Mouse (Mus musculus) adrenal gland, postnatal 10 days (tissue): ENCODE measurements around the gene Pip4k2b. TPM values are rescaled to one million over a fixed set of nuclear protein-coding genes. Genes with fewer than 3 reads are reported as not detected.

Experiments
- DNase-seq: peaks from one replicate; pipeline ENCODE4 v3.0.0; 2021; ENCODE audit warnings: mixed read lengths
- microRNA-seq: library from miRNA; unstranded; fragments of <30 nt; microRNA quantifications from one replicate; pipeline ENCODE4 v1.2.0, GENCODE M21; 2021
- total RNA-seq, 2 experiments: library from RNA; stranded (reverse); gene quantifications; 2 replicates each; pipeline ENCODE4 v1.2.3; 2021

The Pip4k2b gene
- total RNA-seq, 2 experiments from 2014 or later, result 27.3 to 33.3 TPM

DNA sequence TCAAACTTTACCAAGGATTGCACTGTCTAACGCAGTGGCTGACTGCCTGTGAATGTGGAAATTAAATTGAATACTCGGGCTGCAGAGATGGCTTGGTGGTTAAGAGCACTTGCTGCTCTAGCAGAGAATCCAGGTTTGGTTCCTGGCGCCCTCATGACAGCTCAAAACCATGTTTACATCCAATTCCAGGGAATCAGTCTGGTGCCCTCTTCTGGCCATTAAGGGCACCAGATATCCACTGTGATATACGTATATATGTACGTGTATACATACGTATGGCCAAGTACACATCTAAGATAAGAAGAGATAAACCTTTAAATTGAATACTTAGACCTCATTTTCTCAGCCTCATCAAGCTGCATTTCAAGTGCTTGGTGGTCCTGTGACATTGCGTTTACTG is 78.3 kb downstream of the Pip4k2b start:
- DNase-seq, result no peak

DNA sequence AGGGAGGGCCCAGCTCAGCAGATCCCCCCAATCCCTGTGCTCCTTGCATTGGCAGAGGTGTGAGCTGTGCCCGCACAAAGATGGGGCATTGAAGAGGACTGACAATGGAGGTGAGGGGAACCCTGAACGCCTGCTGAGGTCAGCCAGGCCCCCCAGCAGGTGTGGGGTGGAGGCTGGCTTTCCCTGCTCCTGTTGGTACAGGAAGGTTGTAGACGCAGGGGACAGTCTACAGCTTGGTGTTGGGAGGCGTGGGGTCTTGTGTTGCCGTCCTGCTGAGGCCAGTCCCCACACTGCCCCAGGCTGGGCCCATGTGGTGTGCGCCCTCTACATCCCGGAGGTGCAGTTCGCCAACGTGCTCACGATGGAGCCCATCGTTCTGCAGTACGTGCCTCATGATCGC is 79.1 kb downstream of the Pip4k2b start:
- no peak for DNase-seq

Small RNAs within 50 kb of the gene (microRNA-seq; reads per million reads assigned to microRNA genes)
- gene Mir6927 (not detected), gene Mir8102 (3.2 reads per million)

Other genes with a start within 250 kb of the Pip4k2b start
- under 1 TPM in 1 of 2 experiments, not detected in 1; 0.18 TPM for gene 4933428G20Rik, start 244.4 kb downstream of the Pip4k2b start, total RNA-seq
- gene Srcin1, start 168.5 kb downstream of the Pip4k2b start, total RNA-seq, result 10 to 100 TPM in 1 of 2 experiments, 1 to 10 TPM in 1; 7.1 to 10.1 TPM
- gene Epop, start 115.0 kb downstream of the Pip4k2b start, total RNA-seq, result 1 to 10 TPM; 3.5 to 5.1 TPM
- gene Mllt6, start 81.3 kb downstream of the Pip4k2b start, total RNA-seq, result 10 to 100 TPM; 36.1 to 48.2 TPM
- 100 to 1,000 TPM; 260 to 277 TPM for gene Cisd3, start 58.9 kb downstream of the Pip4k2b start, total RNA-seq
- 10 to 100 TPM; 29.7 to 41.0 TPM for gene Pcgf2, start 44.2 kb downstream of the Pip4k2b start, total RNA-seq
- 100 to 1,000 TPM; 231 to 234 TPM for gene Psmb3, start 41.3 kb downstream of the Pip4k2b start, total RNA-seq
- 10 to 100 TPM; 19.9 to 20.0 TPM for gene Cwc25, start 21.9 kb upstream of the Pip4k2b start, total RNA-seq
- gene 1700001P01Rik, start 31.2 kb upstream of the Pip4k2b start, total RNA-seq, result under 1 TPM in 1 of 2 experiments, not detected in 1; 0.51 TPM
- 100 to 1,000 TPM; 958 to 975 TPM for gene Rpl23, start 37.7 kb upstream of the Pip4k2b start, total RNA-seq
- 100 to 1,000 TPM; 107 to 122 TPM for gene Lasp1, start 54.3 kb upstream of the Pip4k2b start, total RNA-seq
- gene B230217C12Rik, start 96.1 kb upstream of the Pip4k2b start, total RNA-seq, result 1 to 10 TPM; 2.0 to 3.1 TPM
- gene Fbxo47, start 139.4 kb upstream of the Pip4k2b start, total RNA-seq, result 1 to 10 TPM in 1 of 2 experiments, under 1 TPM in 1; 0.69 to 1.3 TPM
- 1 to 10 TPM; 3.4 to 7.2 TPM for gene Plxdc1, start 241.7 kb upstream of the Pip4k2b start, total RNA-seq